Mouse (Mus musculus) left cerebral cortex, postnatal 36 days (tissue): ENCODE measurements around the gene Zdhhc11. TPM values are rescaled to one million over a fixed set of nuclear protein-coding genes. Genes with fewer than 3 reads are reported as not detected.

Source experiments
- DNase-seq, 2 experiments: peaks; one replicate each; pipeline ENCODE4 v3.0.0; 2021 to 2022; ENCODE audit warnings: low spot score in 2 of 2, mixed read lengths in 1 of 2
- intact Hi-C: fragments of 180-260 bp; cut with DNase I; formaldehyde crosslinking; loops from one replicate; pipeline ENCODE4 v1.15.1; 2025
- microRNA-seq: library from miRNA; unstranded; fragments of <30 nt; microRNA quantifications from one replicate; pipeline ENCODE4 v1.2.0, GENCODE M21; 2022
- total RNA-seq, 2 experiments: library from RNA; stranded (reverse); gene quantifications; 2 replicates each; pipeline ENCODE4 v1.2.3; 2021

Gene Zdhhc11
- total RNA-seq, 2 experiments from 2014 or later: not detected

GRCm38 (mm10) chr13:74039926-74040325 is 76.3 kb downstream of the Zdhhc11 start:
- no peak for DNase-seq
- intact Hi-C loops: no loop called here

Small RNA genes within 50 kb of the gene (microRNA-seq; reads per million reads assigned to microRNA genes)
- gene Gm25197: not detected

Other genes with a start within 250 kb of the Zdhhc11 start
- 1 to 10 TPM; 3.6 to 3.8 TPM for gene Slc12a7, start 230.8 kb upstream of the Zdhhc11 start, total RNA-seq
- gene Nkd2, start 116.2 kb upstream of the Zdhhc11 start, total RNA-seq: 1 to 10 TPM; 2.4 to 3.2 TPM
- 1 to 10 TPM; 1.3 to 1.4 TPM for gene Trip13, start 26.1 kb upstream of the Zdhhc11 start, total RNA-seq
- 10 to 100 TPM; 71.1 to 83.8 TPM for gene Brd9, start 26.0 kb upstream of the Zdhhc11 start, total RNA-seq
- gene Tppp, start 45.6 kb downstream of the Zdhhc11 start, total RNA-seq: 100 to 1,000 TPM; 340 to 404 TPM
- gene Cep72, start 98.4 kb downstream of the Zdhhc11 start, total RNA-seq: 1 to 10 TPM; 1.6 to 2.2 TPM
- gene Slc9a3, start 157.6 kb downstream of the Zdhhc11 start, total RNA-seq: 1 to 10 TPM; 1.4 to 2.4 TPM
- gene Exoc3, start 244.9 kb downstream of the Zdhhc11 start, total RNA-seq: 10 to 100 TPM; 72.1 to 82.8 TPM